Mouse (Mus musculus): Measurements from ENCODE around the gene Ak2. TPM values are rescaled to one million over a fixed set of nuclear protein-coding genes. Genes with fewer than 3 reads are reported as not detected.

Gene Ak2
- polyA plus RNA-seq, 1 experiment = 60.1 TPM

- Histone ChIP-seq H3K4me1 (replicated peaks; ENCODE audit: control insufficient read depth, insufficient read depth, low read length) (peaks cover 6% of the 10 kb centered on the region), H3K4me3 (ENCODE audit: control insufficient read depth, insufficient read depth, low read length) (no peak overlapping the region), H3K27me3 (ENCODE audit: control insufficient read depth, insufficient read depth, low read length) (no peaks in the 10 kb centered on the region), H3K36me3 (ENCODE audit: control insufficient read depth, insufficient read depth, low read length) (no peaks in the 10 kb centered on the region), H3K27ac (ENCODE audit: control insufficient read depth, insufficient read depth, low read length) (no peak overlapping the region)
- no peak for TF ChIP-seq POLR2A (IDR thresholded peaks at IDR 0.05; ENCODE audit: control insufficient read depth, extremely low read depth, insufficient read depth, low read length, poor library complexity)
- TF ChIP-seq CTCF (IDR thresholded peaks at IDR 0.05; ENCODE audit: borderline replicate concordance, control insufficient read depth, extremely low read depth, insufficient read depth, low read length, poor library complexity) = no peak
- WGBS = 97% methylated on average over 7 of the region's 8 CpGs
- no peak for DNase-seq
These were observed 21.3 kb upstream of the Ak2 start for GRCm38 (mm10) chr4:128970417-128970807.

- no peak for TF ChIP-seq POLR2A (IDR thresholded peaks at IDR 0.05; ENCODE audit: control insufficient read depth, extremely low read depth, insufficient read depth, low read length, poor library complexity)
- Histone ChIP-seq H3K36me3 (ENCODE audit: control insufficient read depth, insufficient read depth, low read length) (no peaks in the 10 kb centered on the region), H3K27me3 (ENCODE audit: control insufficient read depth, insufficient read depth, low read length) (no peaks in the 10 kb centered on the region), H3K4me3 (ENCODE audit: control insufficient read depth, insufficient read depth, low read length) (no peak overlapping the region), H3K4me1 (replicated peaks; ENCODE audit: control insufficient read depth, insufficient read depth, low read length) (peaks cover 6% of the 10 kb centered on the region), H3K27ac (ENCODE audit: control insufficient read depth, insufficient read depth, low read length) (no peak overlapping the region)
- DNase-seq = peak; percentile 68
- WGBS = 42% methylated on average over 14 of the region's 14 CpGs
These were observed 20.6 kb upstream of the Ak2 start for GRCm38 (mm10) chr4:128971065-128971694.

- no peak for TF ChIP-seq POLR2A (IDR thresholded peaks at IDR 0.05; ENCODE audit: control insufficient read depth, extremely low read depth, insufficient read depth, low read length, poor library complexity)
- no peak for TF ChIP-seq CTCF (IDR thresholded peaks at IDR 0.05; ENCODE audit: borderline replicate concordance, control insufficient read depth, extremely low read depth, insufficient read depth, low read length, poor library complexity)
- peaks cover 6% of the 10 kb centered on the region for H3K4me1 ChIP-seq (replicated peaks; ENCODE audit: control insufficient read depth, insufficient read depth, low read length)
- no peaks in the 10 kb centered on the region for H3K27me3 ChIP-seq (ENCODE audit: control insufficient read depth, insufficient read depth, low read length)
- no peak for DNase-seq
- no peak overlapping the region for H3K4me3 ChIP-seq (ENCODE audit: control insufficient read depth, insufficient read depth, low read length)
- H3K27ac ChIP-seq (ENCODE audit: control insufficient read depth, insufficient read depth, low read length) = no peak overlapping the region
- no peaks in the 10 kb centered on the region for H3K36me3 ChIP-seq (ENCODE audit: control insufficient read depth, insufficient read depth, low read length)
- 93% methylated on average over 8 of the region's 8 CpGs for WGBS
These were observed 17.1 kb upstream of the Ak2 start for GRCm38 (mm10) chr4:128974677-128975076.

- 95% methylated on average over 4 of the region's 4 CpGs for WGBS
These were observed 15.2 kb upstream of the Ak2 start for GRCm38 (mm10) chr4:128976577-128976976.

GRCm38 (mm10) chr4:128977217-128977616 lies 14.5 kb upstream of the Ak2 start:
- WGBS = 91% methylated on average over 3 of the region's 3 CpGs
- Histone ChIP-seq H3K27ac (ENCODE audit: control insufficient read depth, insufficient read depth, low read length) (no peak overlapping the region), H3K36me3 (ENCODE audit: control insufficient read depth, insufficient read depth, low read length) (no peaks in the 10 kb centered on the region), H3K4me3 (ENCODE audit: control insufficient read depth, insufficient read depth, low read length) (no peak overlapping the region), H3K4me1 (replicated peaks; ENCODE audit: control insufficient read depth, insufficient read depth, low read length) (peaks cover 21% of the 10 kb centered on the region), H3K27me3 (ENCODE audit: control insufficient read depth, insufficient read depth, low read length) (no peaks in the 10 kb centered on the region)
- DNase-seq = no peak
- TF ChIP-seq POLR2A (IDR thresholded peaks at IDR 0.05; ENCODE audit: control insufficient read depth, extremely low read depth, insufficient read depth, low read length, poor library complexity) (no peak), CTCF (IDR thresholded peaks at IDR 0.05; ENCODE audit: borderline replicate concordance, control insufficient read depth, extremely low read depth, insufficient read depth, low read length, poor library complexity) (no peak)

More at GRCm38 (mm10) chr4:128976577-128976976, 15.2 kb upstream of the Ak2 start:
- Histone ChIP-seq H3K27ac (ENCODE audit: control insufficient read depth, insufficient read depth, low read length) (no peak overlapping the region), H3K4me3 (ENCODE audit: control insufficient read depth, insufficient read depth, low read length) (no peak overlapping the region), H3K4me1 (replicated peaks; ENCODE audit: control insufficient read depth, insufficient read depth, low read length) (peaks cover 17% of the 10 kb centered on the region), H3K36me3 (ENCODE audit: control insufficient read depth, insufficient read depth, low read length) (no peaks in the 10 kb centered on the region), H3K27me3 (ENCODE audit: control insufficient read depth, insufficient read depth, low read length) (no peaks in the 10 kb centered on the region)
- TF ChIP-seq POLR2A (IDR thresholded peaks at IDR 0.05; ENCODE audit: control insufficient read depth, extremely low read depth, insufficient read depth, low read length, poor library complexity) = no peak
- TF ChIP-seq CTCF (IDR thresholded peaks at IDR 0.05; ENCODE audit: borderline replicate concordance, control insufficient read depth, extremely low read depth, insufficient read depth, low read length, poor library complexity) = no peak
- DNase-seq = no peak

GRCm38 (mm10) chr4:128978634-128979033 lies 13.1 kb upstream of the Ak2 start:
- H3K4me3 ChIP-seq (ENCODE audit: control insufficient read depth, insufficient read depth, low read length) = no peak overlapping the region
- H3K27me3 ChIP-seq (ENCODE audit: control insufficient read depth, insufficient read depth, low read length) = no peaks in the 10 kb centered on the region
- DNase-seq = no peak
- no peak overlapping the region for H3K27ac ChIP-seq (ENCODE audit: control insufficient read depth, insufficient read depth, low read length)
- peaks cover 21% of the 10 kb centered on the region for H3K4me1 ChIP-seq (replicated peaks; ENCODE audit: control insufficient read depth, insufficient read depth, low read length)
- no peaks in the 10 kb centered on the region for H3K36me3 ChIP-seq (ENCODE audit: control insufficient read depth, insufficient read depth, low read length)
- TF ChIP-seq CTCF (IDR thresholded peaks at IDR 0.05; ENCODE audit: borderline replicate concordance, control insufficient read depth, extremely low read depth, insufficient read depth, low read length, poor library complexity) (no peak), POLR2A (IDR thresholded peaks at IDR 0.05; ENCODE audit: control insufficient read depth, extremely low read depth, insufficient read depth, low read length, poor library complexity) (no peak)
- 72% methylated on average over 1 of the region's 1 CpGs for WGBS
